Mouse (Mus musculus) naive thymus-derived CD4-positive, alpha-beta T cell, adult 2 months (primary cell): ENCODE data around the gene Nfatc4.
A peak's percentile ranks its signal among the peaks of the same experiment; 100 is the strongest.

Experiments
- DNase-seq: peaks from one replicate; pipeline ENCODE4 v3.0.0-alpha.2; 2011; ENCODE audit warnings: low read depth

Nfatc4 gene

GRCm38 (mm10) chr14:55822991-55823762, at the start of gene Nfatc4:
Gene Nfatc4, plus strand, starts transcription at chr14:55823144.
- DNase-seq = peak; percentile 44

DNA sequence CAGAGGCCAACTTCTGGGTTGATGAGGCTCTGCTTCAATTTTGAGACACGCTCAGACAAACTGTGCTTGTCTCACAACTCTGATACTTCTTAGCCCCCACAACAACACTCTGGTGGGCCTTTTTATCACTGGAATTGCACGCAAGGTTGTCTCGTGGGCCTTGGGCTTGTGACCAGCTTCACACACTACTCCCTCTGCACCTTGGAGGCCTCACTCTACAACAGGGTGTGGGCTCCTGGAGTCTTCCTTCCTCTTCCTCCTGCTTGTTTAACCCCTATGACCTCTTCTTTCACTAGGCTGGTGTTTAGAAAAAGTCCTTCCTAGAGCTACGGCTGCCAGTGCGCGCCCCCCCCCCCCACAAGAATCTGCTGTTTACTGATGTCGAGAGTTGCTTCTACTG, 46.2 kb upstream of the Nfatc4 start:
- DNase-seq = no peak

DNA sequence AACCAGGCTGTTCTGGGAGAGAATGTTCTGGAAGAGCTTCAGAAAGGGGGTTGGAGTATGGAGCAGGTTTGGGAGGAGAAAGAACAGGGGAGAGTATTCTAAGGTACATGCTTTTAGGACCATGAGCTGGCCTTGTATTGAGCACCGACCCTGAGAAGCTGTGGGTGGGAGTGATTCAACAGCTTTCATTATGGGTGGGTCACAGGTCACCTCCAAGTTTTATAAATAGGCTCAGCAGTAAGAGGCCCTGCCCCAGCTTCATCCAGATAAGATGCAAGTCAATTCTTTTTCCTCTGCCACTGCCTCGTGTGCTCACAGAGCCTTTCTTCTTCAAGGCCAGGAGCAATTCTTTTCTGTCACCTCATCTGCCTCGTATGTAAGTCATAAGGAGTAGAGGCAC, 45.8 kb upstream of the Nfatc4 start:
- no peak for DNase-seq

DNA sequence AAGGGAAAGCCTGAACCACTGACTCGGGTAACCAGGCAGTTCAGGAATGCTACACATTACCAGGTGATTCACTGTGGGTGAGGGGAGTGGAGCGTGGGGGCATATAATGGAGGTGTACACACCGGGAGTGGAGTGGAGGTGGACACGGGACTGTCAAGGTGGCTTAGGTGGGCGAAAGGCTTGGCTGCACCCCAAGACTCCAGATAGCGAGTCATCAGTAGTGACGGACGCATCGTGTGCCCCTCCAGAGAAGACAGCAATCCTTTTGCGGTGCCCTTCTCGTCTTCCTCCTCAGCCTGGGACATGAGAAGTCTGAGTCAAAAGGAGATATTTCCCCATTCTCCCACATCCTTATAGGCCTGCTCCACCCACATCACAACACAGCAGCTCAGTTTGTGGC, 45.1 kb upstream of the Nfatc4 start:
- DNase-seq = no peak

DNA sequence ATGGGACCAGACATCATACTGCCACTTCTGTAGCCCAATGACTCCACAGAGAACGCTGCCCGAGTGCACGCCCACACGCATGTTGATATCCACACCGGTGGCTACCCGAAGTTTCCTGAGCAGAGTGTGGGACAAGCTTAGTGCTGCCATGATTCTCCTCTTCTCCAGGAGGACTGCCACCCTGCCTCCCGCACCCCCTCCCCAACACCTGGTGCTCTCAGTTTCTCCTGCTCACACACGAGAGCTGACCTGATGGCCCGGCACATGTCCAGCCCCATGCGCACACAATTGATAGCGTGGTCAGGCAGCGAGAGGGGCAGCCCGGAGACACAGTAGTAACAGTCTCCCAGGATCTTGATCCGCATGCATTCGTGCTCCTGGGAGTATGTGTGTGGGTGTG, 44.3 kb upstream of the Nfatc4 start:
- DNase-seq = no peak

DNA sequence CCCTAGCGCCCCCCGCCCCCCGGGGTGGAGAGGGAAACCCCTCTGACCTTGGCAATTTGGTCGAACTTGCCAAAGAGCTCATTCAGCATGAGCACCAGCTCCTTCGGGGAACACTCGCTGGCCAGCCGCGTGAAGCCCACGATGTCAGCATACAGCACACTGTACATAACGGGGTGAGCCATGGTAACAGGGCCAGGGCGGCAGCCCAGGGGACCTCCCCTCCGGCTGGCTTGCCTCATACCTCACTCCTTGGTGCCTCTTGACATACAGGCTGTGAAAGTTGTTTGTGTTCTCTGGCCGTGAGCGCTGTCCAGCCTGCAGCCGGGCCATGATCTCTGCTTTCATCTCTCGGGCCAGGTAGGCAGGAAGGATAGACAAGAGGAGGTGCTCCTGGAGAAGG, 43.3 kb upstream of the Nfatc4 start:
- DNase-seq = no peak

DNA sequence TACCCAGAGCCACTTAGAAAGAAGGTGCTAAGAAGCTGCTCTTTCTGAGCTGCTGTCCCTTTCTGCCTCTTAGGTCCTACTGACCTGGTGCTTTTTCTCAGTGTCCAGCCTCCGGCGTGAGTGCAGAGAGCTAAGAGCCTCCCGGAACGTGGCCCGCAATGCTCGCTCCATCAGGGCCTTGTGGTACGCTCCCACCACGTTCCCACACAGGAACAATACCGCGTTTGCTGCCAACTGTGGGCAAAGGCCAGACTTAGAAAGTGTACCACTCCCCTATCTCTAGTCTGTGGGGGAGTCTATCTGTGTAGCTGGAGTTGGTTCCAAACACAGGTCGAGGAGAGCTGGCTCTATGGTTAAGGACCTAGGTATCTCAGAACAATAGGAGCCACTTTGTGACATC, 42.2 kb upstream of the Nfatc4 start:
- DNase-seq = no peak

DNA sequence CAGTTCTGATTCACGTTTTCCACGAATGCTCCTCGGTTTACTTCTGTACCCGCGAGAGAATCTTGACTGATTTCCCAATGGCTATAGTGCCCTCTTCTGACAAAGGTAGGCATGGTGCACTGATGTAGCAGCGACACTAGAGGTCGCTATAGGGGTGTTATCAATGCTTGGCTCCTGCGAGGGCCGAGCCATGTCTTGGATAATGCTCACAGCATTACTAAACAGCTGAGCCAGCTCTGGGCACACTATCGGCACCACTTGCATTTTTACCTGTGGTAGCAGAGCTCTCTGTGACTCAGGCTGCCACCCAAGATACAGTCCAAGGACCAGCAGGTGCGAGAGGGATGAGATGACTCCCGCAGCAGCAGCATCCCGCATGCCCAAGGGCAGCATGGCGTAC, 41.6 kb upstream of the Nfatc4 start:
- DNase-seq = peak; percentile 83

DNA sequence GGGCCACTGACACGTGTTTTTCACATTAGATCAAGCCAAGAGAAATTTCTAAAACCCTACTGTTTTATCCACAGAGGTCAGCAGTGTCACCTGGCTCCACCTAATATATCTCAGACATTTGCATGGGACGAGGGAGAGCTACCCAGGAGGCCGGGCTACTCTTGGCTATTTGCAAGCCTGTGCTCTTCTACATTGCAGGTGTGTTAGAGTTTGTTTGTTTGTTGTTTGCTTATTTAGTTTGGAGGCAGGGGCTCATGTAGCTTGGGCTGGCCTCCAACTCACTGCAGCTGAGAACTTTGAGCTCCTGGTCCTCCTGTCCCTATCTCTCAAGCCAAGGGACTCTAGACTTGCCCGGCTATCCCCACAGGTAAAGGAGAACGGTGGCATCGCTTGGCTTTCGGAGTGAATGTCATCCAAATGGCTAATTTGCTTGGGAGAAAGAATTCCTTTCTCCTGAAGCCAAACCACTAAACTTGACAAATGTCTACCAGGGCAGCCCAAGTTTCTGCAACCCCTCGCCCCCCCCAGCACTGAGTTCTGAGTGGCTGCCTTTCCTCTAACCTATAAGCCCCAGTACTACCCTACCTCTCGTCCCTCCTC, 40.5 kb upstream of the Nfatc4 start:
- no peak for DNase-seq

- no peak for DNase-seq
These were observed 39.6 kb upstream of the Nfatc4 start for GRCm38 (mm10) chr14:55783171-55783957.

GRCm38 (mm10) chr14:55783958-55784235, 39.0 kb upstream of the Nfatc4 start, which contains the start of gene Adcy4:
Gene Adcy4, minus strand, starts transcription at chr14:55784095.
- no peak for DNase-seq

- DNase-seq = no peak
These were observed 37.7 kb upstream of the Nfatc4 start for GRCm38 (mm10) chr14:55785195-55785594.

- peak; percentile 16 for DNase-seq
These were observed 35.2 kb upstream of the Nfatc4 start for GRCm38 (mm10) chr14:55787731-55788130.

DNA sequence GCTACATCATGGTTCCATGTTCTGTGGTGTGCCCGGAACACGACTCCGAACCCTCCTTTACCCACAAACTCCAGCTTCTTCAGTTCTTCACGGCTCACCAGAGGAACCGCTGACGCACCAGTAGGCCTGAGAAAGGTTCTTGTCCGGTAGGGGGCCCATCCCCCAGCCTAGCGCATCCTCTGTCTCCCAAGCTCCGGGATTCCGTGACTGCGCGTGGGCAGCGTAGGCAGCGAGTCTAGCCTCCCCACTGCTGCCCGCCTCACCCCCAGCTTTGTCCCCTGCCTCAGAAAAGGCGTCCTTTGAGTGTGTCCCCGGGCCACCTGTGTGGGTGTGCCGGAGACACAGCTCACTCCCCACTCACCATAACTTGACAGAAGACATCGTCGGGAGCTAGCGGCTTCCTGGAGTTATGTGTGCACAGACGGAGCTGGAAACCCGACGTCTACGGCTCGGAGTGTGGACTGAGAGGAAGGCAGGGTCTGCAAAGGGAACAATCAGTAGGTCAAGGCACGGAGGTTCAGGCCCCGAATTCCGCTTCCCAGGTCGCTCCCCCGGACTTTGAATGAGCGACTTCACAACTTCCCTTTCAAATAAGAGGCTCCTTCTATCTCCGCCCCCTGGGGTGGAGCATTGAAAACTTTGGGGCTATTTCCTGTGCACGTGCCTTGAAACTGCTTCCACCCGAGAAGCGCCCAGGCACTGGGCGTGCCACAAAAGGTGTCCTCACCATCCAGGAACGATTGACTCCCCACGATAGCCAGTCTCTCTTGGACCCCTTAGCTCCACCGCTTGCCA, 34.5 kb upstream of the Nfatc4 start, which contains the start of gene Ripk3:
TSS of gene Ripk3 (minus strand) at position 610 of the 795 bp plus-strand sequence.
- peak; percentile 82 for DNase-seq

GRCm38 (mm10) chr14:55793461-55793860, 29.5 kb upstream of the Nfatc4 start:
- no peak for DNase-seq

- DNase-seq = no peak
These were observed 29.0 kb upstream of the Nfatc4 start for GRCm38 (mm10) chr14:55793946-55794345.

GRCm38 (mm10) chr14:55795380-55796163, 27.4 kb upstream of the Nfatc4 start:
- no peak for DNase-seq

- DNase-seq = no peak
These were observed 8.1 kb upstream of the Nfatc4 start for GRCm38 (mm10) chr14:55814885-55815284.

DNA sequence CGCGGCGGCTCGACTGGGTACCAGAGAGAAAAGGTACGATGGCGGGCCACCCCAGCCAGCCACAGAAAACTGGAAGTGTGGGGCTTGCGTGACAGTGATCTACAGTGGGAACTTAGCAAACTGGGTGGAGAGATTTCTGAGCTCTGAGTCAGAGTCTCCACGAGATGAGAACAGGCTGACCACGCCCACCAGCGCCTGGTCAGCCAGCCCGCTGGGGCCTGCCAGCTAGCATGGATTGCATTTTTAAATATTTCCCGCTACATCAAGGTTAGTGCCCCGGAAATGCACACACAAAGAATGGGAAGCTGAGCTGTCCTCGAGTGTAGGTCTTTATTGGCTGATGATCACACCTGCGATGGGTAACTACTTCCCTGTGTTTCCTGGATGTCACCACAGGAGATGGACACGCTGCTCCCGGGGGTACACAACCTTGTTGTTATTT, 7.6 kb upstream of the Nfatc4 start:
- DNase-seq = no peak

DNA sequence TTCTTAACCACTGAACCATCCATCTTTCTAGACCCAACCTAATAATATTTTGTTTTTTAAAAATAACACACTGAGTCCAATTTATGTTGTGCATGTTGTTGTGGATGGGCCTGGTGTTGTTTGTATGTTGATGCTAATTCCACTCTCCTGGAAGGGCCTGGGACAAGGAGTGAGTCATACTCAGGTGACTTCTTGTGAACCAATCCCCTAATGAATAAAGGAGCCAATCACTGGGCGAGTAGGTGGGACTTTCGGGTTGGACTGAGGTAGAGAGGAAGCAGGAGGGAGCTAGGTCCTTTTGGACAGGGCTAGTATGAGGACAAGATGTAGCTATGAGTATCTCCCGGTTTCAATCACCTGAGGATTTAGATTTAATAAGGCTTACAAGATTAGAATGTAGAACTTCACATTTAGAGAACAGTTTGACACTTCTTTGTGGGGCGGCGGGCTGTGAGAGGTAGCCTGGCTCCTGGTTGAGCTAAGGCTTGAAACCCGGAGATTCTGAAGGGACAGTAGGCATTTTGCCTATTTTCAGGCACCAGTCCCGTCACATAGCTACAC, 3.0 kb upstream of the Nfatc4 start:
- DNase-seq = no peak

GRCm38 (mm10) chr14:55820576-55820975, 2.4 kb upstream of the Nfatc4 start:
- no peak for DNase-seq
